Mouse (Mus musculus) limb, embryonic 15.5 days (tissue): ENCODE measurements around the gene Slc26a8. TPM values are rescaled to one million over a fixed set of nuclear protein-coding genes. Genes with fewer than 3 reads are reported as not detected.

Experiments
- ATAC-seq: fragments of 200-750 bp; cut with Nextera tagmentation; 2 replicates; pipeline ENCODE4 v1.8.0; 2017; ENCODE audit warnings: low read depth, moderate TSS enrichment; ENCODE audit not compliant: insufficient number of reproducible peaks, low FRiP score, low TSS enrichment
- H3K27ac ChIP-seq: fragments of 300-500 bp; sonication (generic); 2 replicates; pipeline ENCODE4 v1.5.1; 2015; ENCODE audit warnings: moderate library complexity, mild to moderate bottlenecking, inconsistent platforms
- H3K27me3 ChIP-seq: fragments of 300-500 bp; sonication (generic); 2 replicates; pipeline ENCODE4 v1.6.1; 2015; ENCODE audit warnings: inconsistent platforms
- H3K36me3 ChIP-seq: fragments of 300-500 bp; sonication (generic); 2 replicates; pipeline ENCODE4 v1.6.1; 2015; ENCODE audit warnings: inconsistent platforms
- H3K4me1 ChIP-seq: fragments of 300-500 bp; sonication (generic); 2 replicates; pipeline ENCODE4 v1.6.1; 2015; ENCODE audit warnings: inconsistent platforms
- H3K4me2 ChIP-seq: fragments of 300-500 bp; sonication (generic); 2 replicates; pipeline ENCODE4 v1.6.1; 2015; ENCODE audit warnings: mild to moderate bottlenecking, inconsistent platforms
- H3K4me3 ChIP-seq: fragments of 300-500 bp; sonication (generic); 2 replicates; pipeline ENCODE4 v1.5.1; 2015; ENCODE audit warnings: mild to moderate bottlenecking, inconsistent platforms
- H3K9ac ChIP-seq: fragments of 300-500 bp; sonication (generic); 2 replicates; pipeline ENCODE4 v1.6.1; 2015; ENCODE audit warnings: inconsistent platforms
- H3K9me3 ChIP-seq: fragments of 300-500 bp; sonication (generic); 2 replicates; pipeline ENCODE4 v1.6.1; 2016; ENCODE audit warnings: inconsistent platforms
- WGBS: fragments of 180-500 bp; shearing (Covaris S2); methylation state at CpG from one replicate; pipeline ENCODE4 v1.1.7; 2015; 5-methylcytosine and 5-hydroxymethylcytosine counted together
- polyA plus RNA-seq: library from polyadenylated mRNA; unstranded; fragments of >200 nt; fragmentation: Nextera tagmentation; extraction: Ambion mirVana; gene quantifications from 2 replicates; pipeline ENCODE4 v1.2.1, GENCODE M21; 2015

Slc26a8 gene
- polyA plus RNA-seq, 1 experiment from 2014 or later = 0.60 TPM

DNA sequence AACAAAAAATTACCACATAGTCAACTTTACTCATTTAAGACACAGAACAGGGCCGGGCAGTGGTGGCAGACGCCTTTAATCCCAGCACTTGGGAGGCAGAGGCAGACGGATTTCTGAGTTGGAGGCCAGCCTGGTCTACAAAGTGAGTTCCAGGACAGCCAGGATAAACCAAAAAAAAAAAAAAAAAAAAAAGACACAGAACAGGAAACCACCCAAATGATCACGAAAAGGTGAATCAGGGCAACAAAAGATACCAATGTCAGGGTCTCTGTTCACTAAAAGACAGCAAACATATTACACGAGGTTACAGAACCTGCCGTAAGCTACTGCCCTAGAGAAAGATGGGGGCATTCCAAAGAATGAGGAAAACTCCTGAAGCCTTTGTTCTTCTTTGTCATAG, 76.9 kb downstream of the Slc26a8 start:
- H3K9me3 ChIP-seq = no peaks in the 10 kb centered on the region
- no peak overlapping the region for H3K4me3 ChIP-seq
- WGBS = 84% methylated on average over 6 of the region's 6 CpGs
- H3K4me2 ChIP-seq = no peak overlapping the region
- no peaks in the 10 kb centered on the region; the same call in 1 of the 2 replicates for H3K4me1 ChIP-seq
- peaks cover 20% of the 10 kb centered on the region for H3K36me3 ChIP-seq
- no peaks in the 10 kb centered on the region for H3K27me3 ChIP-seq
- no peak overlapping the region for H3K9ac ChIP-seq
- no peak overlapping the region for H3K27ac ChIP-seq
- ATAC-seq = no peak

- Histone ChIP-seq H3K9me3 (no peaks in the 10 kb centered on the region), H3K36me3 (peaks cover 23% of the 10 kb centered on the region), H3K4me1 (no peaks in the 10 kb centered on the region; the same call in 1 of the 2 replicates), H3K27me3 (no peaks in the 10 kb centered on the region), H3K4me3 (no peak overlapping the region), H3K4me2 (no peak overlapping the region), H3K9ac (no peak overlapping the region), H3K27ac (no peak overlapping the region)
- no peak for ATAC-seq
- 82% methylated on average over 2 of the region's 2 CpGs for WGBS
These were observed 77.4 kb downstream of the Slc26a8 start for GRCm38 (mm10) chr17:28612603-28613002.

GRCm38 (mm10) chr17:28609543-28609942, 80.5 kb downstream of the Slc26a8 start:
- 76% methylated on average over 3 of the region's 3 CpGs for WGBS
- Histone ChIP-seq H3K36me3 (peaks cover 36% of the 10 kb centered on the region), H3K9ac (no peak overlapping the region), H3K9me3 (no peaks in the 10 kb centered on the region), H3K27ac (no peak overlapping the region), H3K27me3 (no peaks in the 10 kb centered on the region), H3K4me3 (no peak overlapping the region), H3K4me1 (no peaks in the 10 kb centered on the region), H3K4me2 (no peak overlapping the region)
- no peak for ATAC-seq

GRCm38 (mm10) chr17:28601557-28602250, 88.3 kb downstream of the Slc26a8 start:
- Histone ChIP-seq H3K27ac (no peak overlapping the region), H3K4me2 (no peak overlapping the region), H3K9me3 (no peaks in the 10 kb centered on the region), H3K4me3 (no peak overlapping the region), H3K36me3 (peaks cover 85% of the 10 kb centered on the region), H3K27me3 (no peaks in the 10 kb centered on the region), H3K4me1 (no peaks in the 10 kb centered on the region), H3K9ac (no peak overlapping the region)
- WGBS = 76% methylated on average over 9 of the region's 9 CpGs
- no peak for ATAC-seq

GRCm38 (mm10) chr17:28600780-28601179, 89.3 kb downstream of the Slc26a8 start:
- Histone ChIP-seq H3K9ac (no peak overlapping the region), H3K27ac (no peak overlapping the region), H3K4me3 (no peak overlapping the region), H3K4me2 (no peak overlapping the region), H3K27me3 (no peaks in the 10 kb centered on the region), H3K9me3 (no peaks in the 10 kb centered on the region), H3K36me3 (peaks cover 88% of the 10 kb centered on the region), H3K4me1 (no peaks in the 10 kb centered on the region)
- 88% methylated on average over 5 of the region's 5 CpGs for WGBS
- no peak for ATAC-seq

DNA sequence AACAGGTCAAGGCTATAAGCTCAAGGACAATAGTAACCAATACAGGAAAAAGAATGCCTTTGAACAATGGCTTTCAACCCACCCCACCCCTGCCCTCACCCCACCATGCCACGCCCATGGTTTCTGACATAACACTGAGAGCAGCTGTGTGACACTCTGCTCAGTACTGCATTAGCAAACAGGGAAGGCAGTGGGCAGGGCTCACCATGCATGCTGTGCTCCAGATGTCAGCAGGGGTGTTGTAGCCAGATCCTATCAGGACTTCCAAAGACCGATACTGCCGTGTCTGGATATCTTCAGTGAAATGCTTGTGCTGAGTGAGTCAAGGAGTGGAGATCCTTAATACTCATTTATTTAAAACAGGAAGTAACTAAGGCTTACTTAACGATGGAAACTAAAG, 96.1 kb downstream of the Slc26a8 start:
- Histone ChIP-seq H3K4me2 (no peak overlapping the region), H3K9ac (no peak overlapping the region), H3K4me1 (0 out of 2 replicates have a peak, but pooled peaks cover 5% of the 10 kb centered on the region), H3K9me3 (no peaks in the 10 kb centered on the region), H3K27me3 (no peaks in the 10 kb centered on the region), H3K27ac (no peak overlapping the region; the same call in 1 of the 2 replicates), H3K36me3 (peaks cover 78% of the 10 kb centered on the region), H3K4me3 (no peak overlapping the region)
- WGBS = 46% methylated on average over 4 of the region's 4 CpGs
- peak; percentile 63; the same call in 1 of the 2 replicates for ATAC-seq

GRCm38 (mm10) chr17:28592998-28593397, 97.0 kb downstream of the Slc26a8 start:
- peaks cover 80% of the 10 kb centered on the region for H3K36me3 ChIP-seq
- WGBS = 21% methylated on average over 4 of the region's 4 CpGs
- no peaks in the 10 kb centered on the region for H3K27me3 ChIP-seq

DNA sequence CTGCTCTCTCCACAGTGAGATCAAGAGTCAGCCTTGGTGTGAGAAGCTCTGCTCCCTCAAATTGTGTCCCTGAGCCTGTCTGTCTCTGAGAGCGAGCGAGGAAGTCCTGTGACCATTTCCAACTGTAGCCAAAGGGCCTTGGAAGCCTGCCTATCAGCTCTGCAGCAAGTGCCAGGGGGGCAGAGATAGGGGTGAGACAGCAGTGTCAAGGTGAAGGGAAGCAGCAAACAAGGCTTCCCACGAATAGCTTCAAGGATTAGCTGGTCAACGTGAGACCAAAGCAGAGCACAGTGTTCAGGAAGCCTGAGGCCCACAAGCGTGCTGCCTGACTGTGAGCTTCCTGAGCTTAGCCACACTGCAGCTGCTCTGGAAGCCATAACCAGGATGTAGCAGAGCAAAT, 98.6 kb downstream of the Slc26a8 start:
- Histone ChIP-seq H3K4me2 (no peak overlapping the region), H3K9ac (no peak overlapping the region), H3K4me1 (peaks cover 5% of the 10 kb centered on the region; the same call in 1 of the 2 replicates), H3K4me3 (no peak overlapping the region), H3K9me3 (no peaks in the 10 kb centered on the region), H3K27ac (no peak overlapping the region), H3K27me3 (no peaks in the 10 kb centered on the region), H3K36me3 (peaks cover 74% of the 10 kb centered on the region)
- 92% methylated on average over 5 of the region's 5 CpGs for WGBS
- no peak for ATAC-seq

More at GRCm38 (mm10) chr17:28592998-28593397, 97.0 kb downstream of the Slc26a8 start:
- no peaks in the 10 kb centered on the region for H3K9me3 ChIP-seq
- H3K9ac ChIP-seq = no peak overlapping the region
- 0 out of 2 replicates have a peak, but pooled peaks cover 5% of the 10 kb centered on the region for H3K4me1 ChIP-seq
- H3K4me3 ChIP-seq = no peak overlapping the region
- H3K27ac ChIP-seq = no peak overlapping the region; the same call in 1 of the 2 replicates
- H3K4me2 ChIP-seq = no peak overlapping the region
- no peak for ATAC-seq

- no peak for ATAC-seq
- Histone ChIP-seq H3K4me1 (peaks cover 5% of the 10 kb centered on the region; the same call in 1 of the 2 replicates), H3K36me3 (peaks cover 66% of the 10 kb centered on the region), H3K9me3 (no peaks in the 10 kb centered on the region), H3K27ac (no peak overlapping the region), H3K9ac (no peak overlapping the region), H3K27me3 (no peaks in the 10 kb centered on the region), H3K4me3 (no peak overlapping the region), H3K4me2 (no peak overlapping the region)
- WGBS = 86% methylated on average over 3 of the region's 3 CpGs
These were observed 99.4 kb downstream of the Slc26a8 start for GRCm38 (mm10) chr17:28590596-28590995.

GRCm38 (mm10) chr17:28588591-28588990, 101.4 kb downstream of the Slc26a8 start:
- ATAC-seq = no peak
- Histone ChIP-seq H3K9ac (no peak overlapping the region), H3K4me1 (no peaks in the 10 kb centered on the region; the same call in 1 of the 2 replicates), H3K27ac (no peak overlapping the region), H3K27me3 (no peaks in the 10 kb centered on the region), H3K4me3 (no peak overlapping the region), H3K9me3 (no peaks in the 10 kb centered on the region), H3K4me2 (no peak overlapping the region), H3K36me3 (peaks cover 60% of the 10 kb centered on the region)
- 69% methylated on average over 2 of the region's 2 CpGs for WGBS
